Mouse (Mus musculus): ENCODE data around the gene Cux1. TPM values are rescaled to one million over a fixed set of nuclear protein-coding genes. Genes with fewer than 3 reads are reported as not detected.
"Not testable (repeated sequence)": the region's sequence is repeated elsewhere in the genome, so short reads cannot be mapped to it uniquely, and the experiment has no call there.

The Cux1 gene
- polyA plus RNA-seq, 1 experiment, result 46.6 TPM

DNA sequence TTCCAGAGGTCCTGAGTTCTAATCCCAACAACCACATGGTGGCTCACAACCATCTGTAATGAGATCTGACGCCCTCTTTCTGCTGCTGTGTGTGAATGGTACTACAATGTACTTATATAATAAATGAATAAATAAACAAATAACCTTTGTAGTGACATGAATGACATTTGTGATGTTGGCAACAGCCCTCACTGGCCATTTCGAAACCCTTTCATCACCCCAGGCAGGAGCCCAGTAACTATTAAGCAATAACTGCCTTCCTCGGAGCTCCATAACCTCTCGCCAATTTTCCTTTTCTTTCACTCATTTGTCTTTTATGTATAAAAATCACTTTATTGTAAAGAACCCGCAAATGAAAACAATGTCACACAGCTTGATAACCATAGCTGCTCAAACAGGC lies 353.6 kb downstream of the Cux1 start:
- no peaks in the 10 kb centered on the region for H3K4me1 ChIP-seq (ENCODE audit: control insufficient read depth, insufficient read depth, low read length)
- TF ChIP-seq POLR2A (IDR thresholded peaks at IDR 0.05; ENCODE audit: borderline replicate concordance, extremely low read depth, low read depth, low read length) (no peak), CTCF (IDR thresholded peaks at IDR 0.05; ENCODE audit: insufficient read depth, low read length) (no peak)
- no peak for DNase-seq
- no peak overlapping the region for H3K4me3 ChIP-seq (replicated peaks; ENCODE audit: extremely low read depth, low read depth, low read length)
- 53% methylated on average over 5 of the region's 5 CpGs for WGBS

DNA sequence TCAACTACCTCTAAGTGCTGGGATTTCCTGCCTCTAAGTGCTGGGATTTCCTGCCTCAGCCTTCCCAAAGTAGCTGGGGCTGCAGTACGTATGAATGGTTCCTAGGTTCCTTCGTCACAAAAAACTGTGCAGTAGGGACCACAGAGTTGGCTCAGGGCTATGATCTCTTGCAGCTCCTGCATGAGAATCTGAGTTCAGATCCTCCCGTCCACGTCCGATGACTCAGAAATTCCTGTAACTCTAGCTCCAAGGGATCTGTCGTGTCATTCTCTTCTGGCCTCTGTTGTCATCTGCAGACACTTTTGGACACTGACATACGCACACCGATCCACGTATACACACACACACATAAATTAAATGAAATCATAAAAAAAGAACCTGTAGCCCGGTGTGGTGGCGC lies 354.6 kb downstream of the Cux1 start:
- Histone ChIP-seq H3K4me1 (ENCODE audit: control insufficient read depth, insufficient read depth, low read length) (no peaks in the 10 kb centered on the region), H3K4me3 (replicated peaks; ENCODE audit: extremely low read depth, low read depth, low read length) (no peak overlapping the region)
- TF ChIP-seq POLR2A (IDR thresholded peaks at IDR 0.05; ENCODE audit: borderline replicate concordance, extremely low read depth, low read depth, low read length) (no peak), CTCF (IDR thresholded peaks at IDR 0.05; ENCODE audit: insufficient read depth, low read length) (no peak)
- DNase-seq, result no peak
- 84% methylated on average over 11 of the region's 11 CpGs for WGBS

DNA sequence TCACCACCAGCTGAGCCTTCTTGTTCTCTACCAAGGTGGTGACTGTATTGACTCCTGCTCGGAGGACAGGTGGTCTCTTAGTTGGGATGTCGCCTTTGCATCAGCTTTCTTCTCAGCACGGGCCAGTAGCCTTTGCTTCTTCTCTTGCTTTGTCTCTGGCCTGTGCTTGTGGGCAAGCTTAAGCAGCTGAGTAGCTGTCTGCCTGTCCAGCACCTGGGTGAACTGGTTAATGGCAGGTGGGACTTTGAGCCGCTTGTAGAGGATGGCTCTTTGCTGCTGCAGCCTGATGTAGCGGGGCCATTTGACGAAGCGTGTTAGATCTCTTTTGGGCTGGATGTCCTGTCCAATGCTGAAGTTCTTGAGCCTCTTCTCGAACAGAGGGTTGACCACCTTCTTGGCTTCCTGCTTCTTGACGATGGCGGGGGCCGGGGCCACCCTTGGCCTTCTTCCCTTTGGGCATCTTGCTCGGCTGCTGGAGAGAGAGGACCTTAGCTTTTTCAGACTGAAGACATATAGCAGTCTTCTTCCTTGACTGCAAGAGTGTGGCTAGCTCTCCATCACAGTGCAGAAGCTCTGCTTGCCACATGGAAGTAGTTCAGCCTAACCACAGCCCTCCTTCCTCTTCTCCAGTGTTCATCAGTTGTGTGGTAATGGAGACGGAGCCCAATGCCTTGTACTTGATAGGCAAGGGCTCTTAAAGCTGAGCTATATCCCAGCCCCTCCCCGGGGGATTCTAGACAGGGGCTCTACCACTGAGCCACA lies 355.8 kb downstream of the Cux1 start:
- WGBS, result 84% methylated on average over 14 of the region's 14 CpGs
- H3K4me3 ChIP-seq (replicated peaks; ENCODE audit: extremely low read depth, low read depth, low read length); DNase-seq; H3K4me1 ChIP-seq (ENCODE audit: control insufficient read depth, insufficient read depth, low read length): not testable (repeated sequence)

DNA sequence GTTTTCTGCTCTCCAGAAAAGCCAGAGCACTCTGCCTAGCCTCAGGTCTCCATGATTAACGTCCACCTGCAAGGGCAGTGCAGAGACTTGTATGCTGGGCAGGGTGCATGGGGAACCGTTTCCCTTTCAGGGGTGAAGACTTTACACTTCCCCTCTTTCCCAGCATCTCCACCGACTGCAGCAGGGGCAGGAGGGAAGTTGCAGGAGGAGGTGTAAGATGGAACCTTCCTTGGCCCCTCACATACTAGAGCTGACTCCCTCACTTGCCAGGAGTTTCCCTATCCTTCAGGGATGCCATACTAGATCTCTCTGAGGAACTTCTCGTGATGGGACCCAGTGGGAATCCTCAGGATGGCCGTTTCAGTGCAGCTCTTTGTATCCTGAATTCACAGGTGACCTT lies 356.7 kb downstream of the Cux1 start:
- no peak for TF ChIP-seq POLR2A (IDR thresholded peaks at IDR 0.05; ENCODE audit: borderline replicate concordance, extremely low read depth, low read depth, low read length)
- TF ChIP-seq CTCF (IDR thresholded peaks at IDR 0.05; ENCODE audit: insufficient read depth, low read length), result no peak
- Histone ChIP-seq H3K4me1 (ENCODE audit: control insufficient read depth, insufficient read depth, low read length) (no peaks in the 10 kb centered on the region), H3K4me3 (replicated peaks; ENCODE audit: extremely low read depth, low read depth, low read length) (no peak overlapping the region)
- 60% methylated on average over 5 of the region's 5 CpGs for WGBS
- DNase-seq, result no peak

DNA sequence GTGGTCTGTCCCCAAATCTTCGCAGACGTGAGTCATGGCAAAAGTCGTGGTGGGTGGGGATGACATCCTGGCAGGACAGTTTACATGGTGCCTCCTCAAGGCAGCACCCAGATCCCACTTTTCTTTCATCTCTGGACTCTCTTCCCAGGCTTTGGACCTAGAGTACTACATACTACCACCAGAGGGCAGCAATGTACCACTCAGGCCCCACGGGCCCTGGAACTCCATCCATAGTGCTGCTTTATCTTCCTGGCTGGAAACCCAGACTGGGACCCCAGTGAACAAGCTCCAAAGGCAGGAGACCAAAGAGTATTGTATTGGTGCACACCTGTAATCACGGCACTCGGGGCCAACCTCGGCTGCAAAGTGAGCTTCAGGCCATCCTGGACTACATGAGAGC lies 365.5 kb downstream of the Cux1 start:
- WGBS, result 29% methylated on average over 7 of the region's 7 CpGs

DNA sequence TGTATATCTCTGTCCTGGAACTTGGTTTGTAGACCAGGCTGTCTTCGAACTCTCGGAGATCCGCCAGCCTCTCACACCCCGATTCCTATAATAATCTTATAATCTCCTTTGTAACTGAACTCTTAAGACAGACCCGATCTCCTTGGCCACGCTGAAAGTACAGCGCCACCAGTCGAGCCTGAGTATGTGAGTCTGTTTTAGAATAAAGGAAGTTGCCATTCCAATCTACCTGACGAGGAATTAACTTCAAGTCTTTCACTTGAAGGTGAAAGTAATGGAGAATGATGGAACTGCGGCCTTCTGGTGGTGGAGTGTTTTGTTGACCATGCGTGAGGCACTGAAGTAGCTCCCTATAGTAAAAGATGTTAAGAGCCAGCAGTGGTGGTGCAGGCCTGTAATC lies 367.8 kb downstream of the Cux1 start:
- TF ChIP-seq CTCF (IDR thresholded peaks at IDR 0.05; ENCODE audit: insufficient read depth, low read length), result no peak
- TF ChIP-seq POLR2A (IDR thresholded peaks at IDR 0.05; ENCODE audit: borderline replicate concordance, extremely low read depth, low read depth, low read length), result no peak
- Histone ChIP-seq H3K4me3 (replicated peaks; ENCODE audit: extremely low read depth, low read depth, low read length) (no peak overlapping the region), H3K4me1 (ENCODE audit: control insufficient read depth, insufficient read depth, low read length) (peaks cover 8% of the 10 kb centered on the region; the same call in 1 of the 2 replicates)
- DNase-seq, result no peak
- WGBS, result 32% methylated on average over 11 of the region's 11 CpGs

More for the DNA sequence above, 365.5 kb downstream of the Cux1 start:
- Histone ChIP-seq H3K4me3 (replicated peaks; ENCODE audit: extremely low read depth, low read depth, low read length) (no peak overlapping the region), H3K4me1 (ENCODE audit: control insufficient read depth, insufficient read depth, low read length) (peaks cover 8% of the 10 kb centered on the region; the same call in 1 of the 2 replicates)
- TF ChIP-seq POLR2A (IDR thresholded peaks at IDR 0.05; ENCODE audit: borderline replicate concordance, extremely low read depth, low read depth, low read length), result no peak
- TF ChIP-seq CTCF (IDR thresholded peaks at IDR 0.05; ENCODE audit: insufficient read depth, low read length), result peak; percentile 88
- DNase-seq, result peak; percentile 59

DNA sequence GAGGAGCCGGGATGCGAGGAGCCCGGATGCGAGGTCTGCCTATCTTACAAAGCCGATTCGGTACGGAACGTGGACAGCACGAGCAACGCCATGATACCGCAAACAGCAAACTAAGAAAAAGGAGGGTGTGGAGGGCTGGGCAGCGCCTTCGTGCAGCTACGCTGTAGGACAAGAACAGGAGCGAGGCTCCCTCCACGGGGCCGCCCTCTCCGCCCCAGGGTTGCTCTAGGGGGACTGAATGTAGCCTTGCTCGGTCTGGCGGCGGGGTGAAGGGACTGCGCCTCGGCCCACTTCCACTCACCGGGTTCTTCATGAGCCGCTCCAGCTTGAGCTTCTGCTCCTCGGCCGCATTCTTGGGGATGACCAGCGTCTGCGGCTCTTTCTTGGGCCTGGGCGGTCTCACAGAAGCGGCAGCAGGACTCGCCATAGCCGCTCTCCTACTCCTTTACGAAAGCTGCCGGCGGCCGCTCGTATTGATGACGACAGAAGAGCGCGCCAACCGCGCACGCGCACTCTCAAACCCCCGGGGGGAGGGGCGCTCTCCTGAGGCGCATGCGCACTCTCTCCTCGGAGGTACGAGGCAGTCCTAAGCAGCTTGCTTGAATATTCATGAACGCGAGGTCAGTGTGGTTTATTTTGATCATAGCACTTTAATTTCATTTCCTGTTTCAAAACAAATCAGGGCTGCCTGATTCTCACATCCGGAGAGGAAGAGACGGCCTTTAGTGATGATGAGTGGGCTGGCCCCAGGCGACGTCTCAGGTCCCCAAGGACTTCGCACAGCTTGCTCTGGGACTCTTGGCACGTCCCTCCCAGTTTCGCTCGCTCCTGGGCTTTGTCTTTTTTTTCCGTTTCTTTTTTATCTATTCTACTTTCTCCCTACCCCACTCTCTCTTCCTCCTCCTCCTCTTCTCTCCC lies 368.6 kb downstream of the Cux1 start, which contains the start of gene Prkrip1:
Gene Prkrip1 (minus strand): TSS at position 490 of the 918 bp plus-strand sequence.
- peaks cover 8% of the 10 kb centered on the region; the same call in 1 of the 2 replicates for H3K4me1 ChIP-seq (ENCODE audit: control insufficient read depth, insufficient read depth, low read length)
- TF ChIP-seq POLR2A (IDR thresholded peaks at IDR 0.05; ENCODE audit: borderline replicate concordance, extremely low read depth, low read depth, low read length) (peak; percentile 68; the same call in 1 of the 2 replicates), CTCF (IDR thresholded peaks at IDR 0.05; ENCODE audit: insufficient read depth, low read length) (no peak)
- 1% methylated on average over 62 of the region's 62 CpGs for WGBS
- DNase-seq, result peak; percentile 91
- peak within 1 kb of the TSS; percentile 90 for H3K4me3 ChIP-seq (replicated peaks; ENCODE audit: extremely low read depth, low read depth, low read length)

Other genes starting within 250 kb of the Cux1 start
- gene Myl10, start 125.7 kb upstream of the Cux1 start, polyA plus RNA-seq (2012; rRNA removed), result not detected in 2 replicates